Mouse (Mus musculus) spleen, adult 2 months (tissue): ENCODE measurements around the gene Neil1.

Source experiments
- CTCF ChIP-seq: fragments of 200-500 bp; IDR thresholded peaks from 2 replicates; pipeline ENCODE4 v1.5.1; 2011; ENCODE audit warnings: mild to moderate bottlenecking, inconsistent platforms; ENCODE audit not compliant: insufficient read depth, insufficient read length, insufficient replicate concordance; ENCODE audit errors: extremely low read depth
- POLR2A ChIP-seq: fragments of 200-500 bp; IDR thresholded peaks from 2 replicates; pipeline ENCODE4 v1.6.1; 2011; ENCODE audit warnings: low read depth, low read length, inconsistent platforms

GRCm38 (mm10) chr9:57139571-57139970 lies 8.5 kb downstream of the Neil1 start:
- no peak for TF ChIP-seq CTCF
- TF ChIP-seq POLR2A = no peak
